Mouse (Mus musculus) layer of hippocampus, postnatal 14 days (tissue): Measurements from ENCODE around the gene Ppm1h. TPM values are rescaled to one million over a fixed set of nuclear protein-coding genes. Genes with fewer than 3 reads are reported as not detected.

Source experiments
- DNase-seq, 2 experiments: peaks; one replicate each; pipeline ENCODE4 v3.0.0; 2021 to 2022; ENCODE audit warnings: low spot score in 2 of 2, mixed read lengths in 1 of 2
- total RNA-seq, 2 experiments: library from RNA; stranded (reverse); gene quantifications; 2 replicates each; pipeline ENCODE4 v1.2.3; 2021

The Ppm1h gene
- total RNA-seq, 2 experiments from 2014 or later: 73.7 to 78.3 TPM

- DNase-seq: no peak
These were observed 176.6 kb downstream of the Ppm1h start for GRCm38 (mm10) chr10:122855149-122855548.

- no peak for DNase-seq
These were observed 177.6 kb downstream of the Ppm1h start for GRCm38 (mm10) chr10:122856040-122856764.

- DNase-seq: peak; percentile 50 to 64
These were observed 178.6 kb downstream of the Ppm1h start for GRCm38 (mm10) chr10:122857155-122857554.

GRCm38 (mm10) chr10:122858904-122859641, 180.5 kb downstream of the Ppm1h start:
- DNase-seq: no peak

- no peak for DNase-seq
These were observed 181.1 kb downstream of the Ppm1h start for GRCm38 (mm10) chr10:122859642-122859997.

GRCm38 (mm10) chr10:122860076-122860475, 181.5 kb downstream of the Ppm1h start:
- DNase-seq: no peak

- no peak for DNase-seq
These were observed 183.3 kb downstream of the Ppm1h start for GRCm38 (mm10) chr10:122861696-122862385.

GRCm38 (mm10) chr10:122862386-122863023, 183.9 kb downstream of the Ppm1h start:
- DNase-seq: no peak

- no peak for DNase-seq
These were observed 191.4 kb downstream of the Ppm1h start for GRCm38 (mm10) chr10:122869865-122870503.

- no peak for DNase-seq
These were observed 192.4 kb downstream of the Ppm1h start for GRCm38 (mm10) chr10:122870848-122871494.

- DNase-seq: no peak
These were observed 194.2 kb downstream of the Ppm1h start for GRCm38 (mm10) chr10:122872720-122873119.

GRCm38 (mm10) chr10:122876964-122877363, 198.4 kb downstream of the Ppm1h start:
- no peak for DNase-seq

GRCm38 (mm10) chr10:122877436-122877835, 198.9 kb downstream of the Ppm1h start:
- DNase-seq: no peak

- DNase-seq: no peak
These were observed 202.9 kb downstream of the Ppm1h start for GRCm38 (mm10) chr10:122881456-122881855.

- no peak for DNase-seq
These were observed 204.1 kb downstream of the Ppm1h start for GRCm38 (mm10) chr10:122882614-122883013.

GRCm38 (mm10) chr10:122883823-122884743, 205.5 kb downstream of the Ppm1h start:
- DNase-seq: peak; percentile 65 to 72

GRCm38 (mm10) chr10:122885301-122885700, 206.7 kb downstream of the Ppm1h start:
- no peak for DNase-seq

GRCm38 (mm10) chr10:122886055-122886915, 207.7 kb downstream of the Ppm1h start:
- DNase-seq: peak; percentile 39 to 44
